In genomic region chr8:30542196-30542595, GRCm38 (mm10) we compare ENCODE assay signal across 22 mouse cellular contexts.
"Had no signal": no experiment of that assay in that cellular context is flagged by ENCODE, and none has a peak within 500 bp of the region (broad histone marks: within the 10 kb centered on the region; RNA-seq: fewer than 3 reads in every experiment).

No protein-coding gene starts in this region.

- H3K4me3 ChIP-seq: layer of hippocampus, adult 2 months; left cerebral cortex, adult 2 months; limb, embryonic 13.5 days; liver, embryonic 12.5 days; liver, embryonic 15.5 days; lung, embryonic 15.5 days; myocyte; neural tube, embryonic 13.5 days; stomach, embryonic 15.5 days had no signal

- H3K27me3 ChIP-seq: limb, embryonic 13.5 days; liver, embryonic 12.5 days; liver, embryonic 15.5 days; lung, embryonic 15.5 days; neural tube, embryonic 13.5 days; stomach, embryonic 15.5 days had no signal

- DNase-seq: kidney, postnatal 25 days; layer of hippocampus, adult 9-11 months; liver; lung, adult 18-20 months; lung, postnatal 14 days; lung, postnatal 4 days; midbrain, embryonic 14.5 days; retina, postnatal 1 day; right cerebral cortex, postnatal 25 days; spleen, adult 18-20 months; thymus, postnatal 25 days had no signal

- H3K36me3 ChIP-seq: limb, embryonic 13.5 days; liver, embryonic 12.5 days; liver, embryonic 15.5 days; lung, embryonic 15.5 days; neural tube, embryonic 13.5 days; stomach, embryonic 15.5 days had no signal

- ATAC-seq: liver, embryonic 12.5 days had no signal

- H3K27ac ChIP-seq: kidney, postnatal 0 days; layer of hippocampus, adult 2 months; left cerebral cortex, adult 2 months; limb, embryonic 13.5 days; liver, embryonic 12.5 days; liver, embryonic 15.5 days; lung, embryonic 15.5 days; neural tube, embryonic 13.5 days; stomach, embryonic 15.5 days had no signal

- H3K4me2 ChIP-seq: limb, embryonic 13.5 days; liver, embryonic 12.5 days; liver, embryonic 15.5 days; lung, embryonic 15.5 days; midbrain, embryonic 11.5 days; neural tube, embryonic 13.5 days; stomach, embryonic 15.5 days had no signal

- H3K9ac ChIP-seq: limb, embryonic 13.5 days; liver, embryonic 12.5 days; liver, embryonic 15.5 days; lung, embryonic 15.5 days; neural tube, embryonic 13.5 days; stomach, embryonic 15.5 days had no signal

- H3K9me3 ChIP-seq: limb, embryonic 13.5 days; liver, embryonic 12.5 days; liver, embryonic 15.5 days; lung, embryonic 15.5 days; neural tube, embryonic 13.5 days; stomach, embryonic 15.5 days had no signal

- H3K4me1 ChIP-seq: limb, embryonic 13.5 days; liver, embryonic 12.5 days; liver, embryonic 15.5 days; lung, embryonic 15.5 days; neural tube, embryonic 13.5 days; stomach, embryonic 15.5 days had no signal
